Mouse (Mus musculus) heart, embryonic 12.5 days (tissue): ENCODE data around the gene Vmn2r84. TPM values are rescaled to one million over a fixed set of nuclear protein-coding genes. Genes with fewer than 3 reads are reported as not detected.
A peak's percentile ranks its signal among the peaks of the same experiment; 100 is the strongest.
"Not testable (repeated sequence)": the region's sequence is repeated elsewhere in the genome, so short reads cannot be mapped to it uniquely, and the experiment has no call there.

Experiments
- ATAC-seq: fragments of 200-750 bp; cut with Nextera tagmentation; 2 replicates; pipeline ENCODE4 v1.8.0; 2017; ENCODE audit warnings: moderate TSS enrichment, moderate library complexity; ENCODE audit not compliant: insufficient number of reproducible peaks, low FRiP score
- H3K27ac ChIP-seq: fragments of 300-500 bp; sonication (generic); 2 replicates; pipeline ENCODE4 v1.5.1; 2016; ENCODE audit warnings: mild to moderate bottlenecking, moderate library complexity; ENCODE audit not compliant: poor library complexity, severe bottlenecking
- H3K27me3 ChIP-seq: fragments of 300-500 bp; sonication (generic); replicated peaks from 2 replicates; pipeline ENCODE4 v1.6.1; 2016; ENCODE audit warnings: mild to moderate bottlenecking, moderate library complexity
- H3K36me3 ChIP-seq: fragments of 300-500 bp; sonication (generic); 2 replicates; pipeline ENCODE4 v1.6.1; 2016; ENCODE audit warnings: mild to moderate bottlenecking, moderate library complexity
- H3K4me1 ChIP-seq: fragments of 300-500 bp; sonication (generic); replicated peaks from 2 replicates; pipeline ENCODE4 v1.6.1; 2016; ENCODE audit warnings: mild to moderate bottlenecking
- H3K4me2 ChIP-seq: fragments of 300-500 bp; sonication (generic); 2 replicates; pipeline ENCODE4 v1.6.1; 2016; ENCODE audit warnings: mild to moderate bottlenecking, moderate library complexity
- H3K4me3 ChIP-seq: fragments of 300-500 bp; sonication (generic); 2 replicates; pipeline ENCODE4 v1.5.1; 2016; ENCODE audit warnings: mild to moderate bottlenecking
- H3K9ac ChIP-seq: fragments of 300-500 bp; sonication (generic); 2 replicates; pipeline ENCODE4 v1.6.1; 2016; ENCODE audit warnings: mild to moderate bottlenecking, moderate library complexity
- H3K9me3 ChIP-seq: fragments of 300-500 bp; sonication (generic); replicated peaks from 2 replicates; pipeline ENCODE4 v1.6.1; 2016; ENCODE audit warnings: mild to moderate bottlenecking, moderate library complexity
- WGBS: fragments of 180-500 bp; shearing (Covaris S2); methylation state at CpG from one replicate; pipeline ENCODE4 v1.1.7; 2016; 5-methylcytosine and 5-hydroxymethylcytosine counted together
- polyA plus RNA-seq: library from polyadenylated mRNA; unstranded; fragments of >200 nt; fragmentation: Nextera tagmentation; extraction: Ambion mirVana; gene quantifications from 2 replicates; pipeline ENCODE4 v1.2.1, GENCODE M21; 2016

The Vmn2r84 gene
- polyA plus RNA-seq, 1 experiment from 2014 or later = not detected

- Histone ChIP-seq H3K36me3 (no peaks in the 10 kb centered on the region), H3K9ac (no peak overlapping the region), H3K9me3 (no peaks in the 10 kb centered on the region), H3K4me1 (no peaks in the 10 kb centered on the region), H3K4me2 (no peak overlapping the region), H3K4me3 (no peak overlapping the region), H3K27ac (no peak overlapping the region), H3K27me3 (no peaks in the 10 kb centered on the region)
- 77% methylated on average over 2 of the region's 2 CpGs for WGBS
- ATAC-seq = no peak
Observed at GRCm38 (mm10) chr10:130370005-130370682, 24.0 kb downstream of the Vmn2r84 start.

GRCm38 (mm10) chr10:130368384-130368783, 25.7 kb downstream of the Vmn2r84 start:
- Histone ChIP-seq H3K9ac (no peak overlapping the region), H3K4me3 (no peak overlapping the region), H3K36me3 (no peaks in the 10 kb centered on the region), H3K9me3 (no peaks in the 10 kb centered on the region), H3K4me1 (no peaks in the 10 kb centered on the region), H3K27me3 (no peaks in the 10 kb centered on the region), H3K4me2 (no peak overlapping the region), H3K27ac (no peak overlapping the region)
- no peak for ATAC-seq

GRCm38 (mm10) chr10:130364766-130365165, 29.4 kb downstream of the Vmn2r84 start:
- Histone ChIP-seq H3K4me1 (no peaks in the 10 kb centered on the region), H3K27ac (no peak overlapping the region), H3K4me2 (no peak overlapping the region), H3K9me3 (no peaks in the 10 kb centered on the region), H3K36me3 (no peaks in the 10 kb centered on the region), H3K4me3 (no peak overlapping the region), H3K27me3 (no peaks in the 10 kb centered on the region), H3K9ac (no peak overlapping the region)
- ATAC-seq = no peak

- no peaks in the 10 kb centered on the region for H3K36me3 ChIP-seq
- no peaks in the 10 kb centered on the region for H3K9me3 ChIP-seq
- H3K4me1 ChIP-seq = no peaks in the 10 kb centered on the region
- WGBS = 52% methylated on average over 2 of the region's 2 CpGs
- H3K27me3 ChIP-seq = no peaks in the 10 kb centered on the region
- no peak overlapping the region for H3K4me3 ChIP-seq
- H3K27ac ChIP-seq = no peak overlapping the region
- no peak overlapping the region for H3K4me2 ChIP-seq
- peak; percentile 36; the same call in 1 of the 2 replicates for ATAC-seq
- H3K9ac ChIP-seq = no peak overlapping the region
Observed at GRCm38 (mm10) chr10:130363438-130364164, 30.5 kb downstream of the Vmn2r84 start.

GRCm38 (mm10) chr10:130344056-130344455, 50.1 kb downstream of the Vmn2r84 start:
- no peaks in the 10 kb centered on the region for H3K9me3 ChIP-seq
- no peak overlapping the region for H3K4me2 ChIP-seq
- no peak overlapping the region for H3K27ac ChIP-seq
- H3K36me3 ChIP-seq = no peaks in the 10 kb centered on the region
- no peak overlapping the region for H3K4me3 ChIP-seq
- 72% methylated on average over 1 of the region's 1 CpGs for WGBS
- H3K4me1 ChIP-seq = no peaks in the 10 kb centered on the region
- no peaks in the 10 kb centered on the region for H3K27me3 ChIP-seq
- no peak overlapping the region for H3K9ac ChIP-seq
- ATAC-seq = no peak

GRCm38 (mm10) chr10:130340050-130340449, 54.1 kb downstream of the Vmn2r84 start:
- not testable (repeated sequence) for H3K27ac ChIP-seq, H3K4me2 ChIP-seq, H3K4me1 ChIP-seq, H3K27me3 ChIP-seq, H3K4me3 ChIP-seq, ATAC-seq, H3K9ac ChIP-seq, H3K36me3 ChIP-seq, H3K9me3 ChIP-seq
- 83% methylated on average over 4 of the region's 4 CpGs for WGBS

- no peak overlapping the region for H3K9ac ChIP-seq
- 0 out of 2 replicates have a peak, but pooled peaks cover 2% of the 10 kb centered on the region for H3K9me3 ChIP-seq
- H3K27ac ChIP-seq = no peak overlapping the region
- H3K4me1 ChIP-seq = no peaks in the 10 kb centered on the region
- no peak overlapping the region for H3K4me2 ChIP-seq
- H3K36me3 ChIP-seq = no peaks in the 10 kb centered on the region
- ATAC-seq = no peak
- H3K4me3 ChIP-seq = no peak overlapping the region
- H3K27me3 ChIP-seq = no peaks in the 10 kb centered on the region
- 53% methylated on average over 2 of the region's 2 CpGs for WGBS
Observed at GRCm38 (mm10) chr10:130337581-130337980, 56.6 kb downstream of the Vmn2r84 start.

GRCm38 (mm10) chr10:130336385-130336784, 57.7 kb downstream of the Vmn2r84 start:
- H3K4me2 ChIP-seq = no peak overlapping the region
- H3K4me1 ChIP-seq = no peaks in the 10 kb centered on the region
- H3K36me3 ChIP-seq = no peaks in the 10 kb centered on the region
- no peak overlapping the region for H3K9ac ChIP-seq
- ATAC-seq = no peak
- H3K27ac ChIP-seq = no peak overlapping the region
- H3K4me3 ChIP-seq = no peak overlapping the region
- whole genome bisulfite sequencing = 72% methylated on average over 1 of the region's 1 CpGs
- 0 out of 2 replicates have a peak, but pooled peaks cover 2% of the 10 kb centered on the region for H3K9me3 ChIP-seq
- no peaks in the 10 kb centered on the region for H3K27me3 ChIP-seq

- Histone ChIP-seq H3K9ac (no peak overlapping the region), H3K27ac (no peak overlapping the region), H3K9me3 (no peaks in the 10 kb centered on the region), H3K4me3 (no peak overlapping the region), H3K27me3 (no peaks in the 10 kb centered on the region), H3K36me3 (no peaks in the 10 kb centered on the region), H3K4me1 (no peaks in the 10 kb centered on the region), H3K4me2 (no peak overlapping the region)
- WGBS = 82% methylated on average over 1 of the region's 1 CpGs
- ATAC-seq = no peak
Observed at GRCm38 (mm10) chr10:130330711-130331110, 63.4 kb downstream of the Vmn2r84 start.
